Mouse (Mus musculus): Measurements from ENCODE around the gene Mme.

GRCm38 (mm10) chr3:63350242-63350641 lies 108.9 kb downstream of the Mme start:
- TF ChIP-seq CTCF (IDR thresholded peaks at IDR 0.05; ENCODE audit: low read depth) (no peak), EP300 (optimal IDR thresholded peaks at IDR 0.05) (no peak)
